Mouse (Mus musculus) kidney, adult 2 months (tissue): ENCODE data around the gene Alk.

ENCODE experiments used
- CTCF ChIP-seq: fragments of 200-500 bp; conservative IDR thresholded peaks from 2 replicates; pipeline ENCODE4 v1.5.1; 2011; ENCODE audit warnings: low read depth, mild to moderate bottlenecking, control low read depth, low read length, moderate library complexity, mixed read lengths; ENCODE audit not compliant: insufficient read depth, insufficient read length
- POLR2A ChIP-seq: fragments of 200-500 bp; IDR thresholded peaks from one replicate; pipeline ENCODE4 v1.6.1; 2011; ENCODE audit warnings: low read depth, low read length, control low read depth

DNA sequence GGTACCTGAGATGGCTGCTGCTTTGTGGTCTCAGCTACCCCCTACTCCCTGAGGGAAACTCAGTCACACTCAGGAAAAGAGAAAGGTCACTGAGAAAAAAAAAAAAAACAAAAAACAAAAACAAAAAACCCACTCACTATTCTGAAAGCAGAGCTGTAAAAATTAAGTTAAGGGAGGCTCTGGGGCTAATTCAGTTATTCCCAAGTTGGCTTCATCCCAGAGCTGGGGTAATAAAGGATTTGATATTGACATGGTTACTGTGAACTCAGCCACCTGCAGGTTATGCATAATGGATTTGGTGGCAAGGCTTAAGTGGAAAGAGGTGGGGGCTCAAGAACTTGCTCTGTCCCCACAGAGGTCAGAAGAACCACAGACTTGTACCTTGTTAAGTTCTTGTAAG lies 667.7 kb downstream of the Alk start:
- TF ChIP-seq POLR2A (no peak), CTCF (no peak)
